Mouse (Mus musculus): ENCODE results near the gene Pgbd5. TPM values are rescaled to one million over a fixed set of nuclear protein-coding genes. Genes with fewer than 3 reads are reported as not detected.

Gene Pgbd5
- total and polyA plus RNA-seq, 3 experiments: 0.43 to 0.98 (median 0.55) TPM

- peak; percentile 50 to 77 for DNase-seq
- no peak overlapping the region for H3K27ac ChIP-seq
- no peaks in the 10 kb centered on the region; the same call in 1 of the 2 replicates for H3K4me1 ChIP-seq (ENCODE audit: control insufficient read depth, insufficient read depth, low read length)
- intact Hi-C loops (cut with DNase I): loop anchor here (1.0 to 5.0 kb wide), 2 partner anchors 60 to 116 kb away; partner anchors contain the start of gene Galnt2
- TF ChIP-seq POLR2A (IDR thresholded peaks at IDR 0.05; ENCODE audit: insufficient read depth, low read depth, low read length) (0 out of 2 replicates have a peak, but pooled peaks have one; percentile 10), EP300 (IDR thresholded peaks at IDR 0.05; ENCODE audit: insufficient read depth, low read depth, low read length) (no peak), CTCF (IDR thresholded peaks at IDR 0.05) (peak; percentile 96)
- no peak overlapping the region for H3K9ac ChIP-seq (ENCODE audit: low read depth, low read length)
- no peaks in the 10 kb centered on the region for H3K27me3 ChIP-seq (ENCODE audit: control insufficient read depth, insufficient read depth, low read length)
- no peaks in the 10 kb centered on the region for H3K79me2 ChIP-seq (replicated peaks; ENCODE audit: control insufficient read depth, insufficient read depth, low read length)
- H3K36me3 ChIP-seq (ENCODE audit: control insufficient read depth, insufficient read depth, low read length): no peaks in the 10 kb centered on the region
- WGBS: 27% methylated on average over 19 of the region's 19 CpGs
- H3K4me3 ChIP-seq: no peak overlapping the region
Observed at GRCm38 (mm10) chr8:124346852-124347523, 92.5 kb downstream of the Pgbd5 start.

GRCm38 (mm10) chr8:124345098-124345497 is 94.4 kb downstream of the Pgbd5 start:
- intact Hi-C loops (cut with DNase I): loop anchor here (5.0 kb wide), 1 partner anchor 58 kb away; no protein-coding TSS in a partner anchor
- 71% methylated on average over 10 of the region's 10 CpGs for WGBS
- H3K27me3 ChIP-seq (ENCODE audit: control insufficient read depth, insufficient read depth, low read length): no peaks in the 10 kb centered on the region
- TF ChIP-seq POLR2A (IDR thresholded peaks at IDR 0.05; ENCODE audit: insufficient read depth, low read depth, low read length): no peak
- TF ChIP-seq EP300 (IDR thresholded peaks at IDR 0.05; ENCODE audit: insufficient read depth, low read depth, low read length): no peak
- TF ChIP-seq CTCF (IDR thresholded peaks at IDR 0.05): no peak
- H3K9ac ChIP-seq (ENCODE audit: low read depth, low read length): no peak overlapping the region
- H3K79me2 ChIP-seq (replicated peaks; ENCODE audit: control insufficient read depth, insufficient read depth, low read length): no peaks in the 10 kb centered on the region
- H3K4me3 ChIP-seq: no peak overlapping the region
- H3K4me1 ChIP-seq (ENCODE audit: control insufficient read depth, insufficient read depth, low read length): no peaks in the 10 kb centered on the region; the same call in 1 of the 2 replicates
- H3K27ac ChIP-seq: no peak overlapping the region
- no peaks in the 10 kb centered on the region for H3K36me3 ChIP-seq (ENCODE audit: control insufficient read depth, insufficient read depth, low read length)
- DNase-seq: no peak

- Histone ChIP-seq H3K79me2 (replicated peaks; ENCODE audit: control insufficient read depth, insufficient read depth, low read length) (no peaks in the 10 kb centered on the region), H3K9ac (ENCODE audit: low read depth, low read length) (no peak overlapping the region), H3K27me3 (ENCODE audit: control insufficient read depth, insufficient read depth, low read length) (no peaks in the 10 kb centered on the region), H3K27ac (no peak overlapping the region), H3K36me3 (ENCODE audit: control insufficient read depth, insufficient read depth, low read length) (no peaks in the 10 kb centered on the region), H3K4me1 (ENCODE audit: control insufficient read depth, insufficient read depth, low read length) (no peaks in the 10 kb centered on the region; the same call in 1 of the 2 replicates), H3K4me3 (no peak overlapping the region)
- DNase-seq: no peak
- TF ChIP-seq CTCF (IDR thresholded peaks at IDR 0.05): no peak
- no peak for TF ChIP-seq POLR2A (IDR thresholded peaks at IDR 0.05; ENCODE audit: insufficient read depth, low read depth, low read length)
- no peak for TF ChIP-seq EP300 (IDR thresholded peaks at IDR 0.05; ENCODE audit: insufficient read depth, low read depth, low read length)
- 91% methylated on average over 12 of the region's 12 CpGs for WGBS
- intact Hi-C loops (cut with DNase I): no loop called here
Observed at GRCm38 (mm10) chr8:124343991-124344390, 95.5 kb downstream of the Pgbd5 start.

- Histone ChIP-seq H3K4me3 (no peak overlapping the region), H3K9ac (ENCODE audit: low read depth, low read length) (no peak overlapping the region), H3K36me3 (ENCODE audit: control insufficient read depth, insufficient read depth, low read length) (no peaks in the 10 kb centered on the region), H3K4me1 (ENCODE audit: control insufficient read depth, insufficient read depth, low read length) (no peaks in the 10 kb centered on the region; the same call in 1 of the 2 replicates), H3K27me3 (ENCODE audit: control insufficient read depth, insufficient read depth, low read length) (no peaks in the 10 kb centered on the region), H3K27ac (no peak overlapping the region), H3K79me2 (replicated peaks; ENCODE audit: control insufficient read depth, insufficient read depth, low read length) (no peaks in the 10 kb centered on the region)
- WGBS: 95% methylated on average over 15 of the region's 15 CpGs
- no peak for DNase-seq
- TF ChIP-seq CTCF (IDR thresholded peaks at IDR 0.05) (no peak), EP300 (IDR thresholded peaks at IDR 0.05; ENCODE audit: insufficient read depth, low read depth, low read length) (no peak), POLR2A (IDR thresholded peaks at IDR 0.05; ENCODE audit: insufficient read depth, low read depth, low read length) (no peak)
- intact Hi-C loops (cut with DNase I): no loop called here
Observed at GRCm38 (mm10) chr8:124343151-124343550, 96.3 kb downstream of the Pgbd5 start.

- H3K79me2 ChIP-seq (replicated peaks; ENCODE audit: control insufficient read depth, insufficient read depth, low read length): no peaks in the 10 kb centered on the region
- no peak for DNase-seq
- no peak overlapping the region for H3K9ac ChIP-seq (ENCODE audit: low read depth, low read length)
- H3K4me3 ChIP-seq: no peak overlapping the region
- intact Hi-C loops (cut with DNase I): no loop called here
- WGBS: 85% methylated on average over 17 of the region's 17 CpGs
- H3K4me1 ChIP-seq (ENCODE audit: control insufficient read depth, insufficient read depth, low read length): no peaks in the 10 kb centered on the region
- no peaks in the 10 kb centered on the region for H3K36me3 ChIP-seq (ENCODE audit: control insufficient read depth, insufficient read depth, low read length)
- no peaks in the 10 kb centered on the region for H3K27me3 ChIP-seq (ENCODE audit: control insufficient read depth, insufficient read depth, low read length)
- no peak overlapping the region for H3K27ac ChIP-seq
- TF ChIP-seq CTCF (IDR thresholded peaks at IDR 0.05) (no peak), POLR2A (IDR thresholded peaks at IDR 0.05; ENCODE audit: insufficient read depth, low read depth, low read length) (no peak), EP300 (IDR thresholded peaks at IDR 0.05; ENCODE audit: insufficient read depth, low read depth, low read length) (no peak)
Observed at GRCm38 (mm10) chr8:124340360-124341068, 98.9 kb downstream of the Pgbd5 start.

- no peak overlapping the region for H3K4me3 ChIP-seq
- no peaks in the 10 kb centered on the region for H3K36me3 ChIP-seq (ENCODE audit: control insufficient read depth, insufficient read depth, low read length)
- H3K27me3 ChIP-seq (ENCODE audit: control insufficient read depth, insufficient read depth, low read length): no peaks in the 10 kb centered on the region
- no peak overlapping the region for H3K9ac ChIP-seq (ENCODE audit: low read depth, low read length)
- H3K79me2 ChIP-seq (replicated peaks; ENCODE audit: control insufficient read depth, insufficient read depth, low read length): no peaks in the 10 kb centered on the region
- intact Hi-C loops (cut with DNase I): no loop called here
- no peak for TF ChIP-seq EP300 (IDR thresholded peaks at IDR 0.05; ENCODE audit: insufficient read depth, low read depth, low read length)
- no peak for TF ChIP-seq CTCF (IDR thresholded peaks at IDR 0.05)
- TF ChIP-seq POLR2A (IDR thresholded peaks at IDR 0.05; ENCODE audit: insufficient read depth, low read depth, low read length): no peak
- no peak overlapping the region for H3K27ac ChIP-seq
- 74% methylated on average over 3 of the region's 3 CpGs for WGBS
- no peaks in the 10 kb centered on the region for H3K4me1 ChIP-seq (ENCODE audit: control insufficient read depth, insufficient read depth, low read length)
- no peak for DNase-seq
Observed at GRCm38 (mm10) chr8:124339742-124340141, 99.7 kb downstream of the Pgbd5 start.
